Mouse (Mus musculus) brain, embryonic 14.5 days (tissue): ENCODE measurements around the gene Btbd35f9.
"Not testable (repeated sequence)": the region's sequence is repeated elsewhere in the genome, so short reads cannot be mapped to it uniquely, and the experiment has no call there.

ENCODE experiments used
- CTCF ChIP-seq: fragments of 200-500 bp; IDR thresholded peaks from 2 replicates; pipeline ENCODE4 v1.5.1; 2012; ENCODE audit warnings: inconsistent platforms, mild to moderate bottlenecking, moderate library complexity, borderline replicate concordance; ENCODE audit not compliant: insufficient read depth, insufficient read length; ENCODE audit errors: extremely low read depth
- POLR2A ChIP-seq: fragments of 200-500 bp; IDR thresholded peaks from 2 replicates; pipeline ENCODE4 v1.6.1; 2012; ENCODE audit warnings: mild to moderate bottlenecking, inconsistent platforms, borderline replicate concordance; ENCODE audit not compliant: poor library complexity, insufficient read depth, insufficient read length, severe bottlenecking; ENCODE audit errors: extremely low read depth

- TF ChIP-seq CTCF, POLR2A: not testable (repeated sequence)
These were observed at the start of gene Btbd35f9 for GRCm38 (mm10) chrX:34161399-34161798.
